Mouse (Mus musculus) neural tube, embryonic 14.5 days (tissue): ENCODE measurements around the gene 4930522H14Rik. TPM values are rescaled to one million over a fixed set of nuclear protein-coding genes. Genes with fewer than 3 reads are reported as not detected.
A peak's percentile ranks its signal among the peaks of the same experiment; 100 is the strongest.

Source experiments
- ATAC-seq: fragments of 200-750 bp; cut with Nextera tagmentation; 2 replicates; pipeline ENCODE4 v1.8.0; 2017; ENCODE audit warnings: low read depth, mild to moderate bottlenecking, moderate TSS enrichment, moderate library complexity
- H3K27ac ChIP-seq: fragments of 300-500 bp; sonication (generic); 2 replicates; pipeline ENCODE4 v1.5.1; 2014; ENCODE audit warnings: low read depth, mild to moderate bottlenecking, control low read depth, low read length, moderate library complexity, mixed read lengths
- H3K27me3 ChIP-seq: fragments of 300-500 bp; sonication (generic); 2 replicates; pipeline ENCODE4 v1.6.1; 2014; ENCODE audit warnings: low read length; ENCODE audit not compliant: control insufficient read depth, insufficient read depth
- H3K36me3 ChIP-seq: fragments of 300-500 bp; sonication (generic); 2 replicates; pipeline ENCODE4 v1.6.1; 2014; ENCODE audit warnings: low read length, mixed read lengths; ENCODE audit not compliant: control insufficient read depth, insufficient read depth
- H3K4me1 ChIP-seq: fragments of 300-500 bp; sonication (generic); 2 replicates; pipeline ENCODE4 v1.6.1; 2014; ENCODE audit warnings: low read length; ENCODE audit not compliant: control insufficient read depth, insufficient read depth
- H3K4me2 ChIP-seq: fragments of 300-500 bp; sonication (generic); 2 replicates; pipeline ENCODE4 v1.6.1; 2014; ENCODE audit warnings: mild to moderate bottlenecking, low read depth, low read length, control low read depth
- H3K4me3 ChIP-seq: fragments of 300-500 bp; sonication (generic); 2 replicates; pipeline ENCODE4 v1.5.1; 2014; ENCODE audit warnings: low read depth, low read length, control low read depth, mixed read lengths
- H3K9ac ChIP-seq: fragments of 300-500 bp; sonication (generic); replicated peaks from 2 replicates; pipeline ENCODE4 v1.6.1; 2014; ENCODE audit warnings: low read depth, mild to moderate bottlenecking, control low read depth, low read length, mixed read lengths
- H3K9me3 ChIP-seq: fragments of 300-500 bp; sonication (generic); 2 replicates; pipeline ENCODE4 v1.6.1; 2016; ENCODE audit warnings: low read length; ENCODE audit not compliant: control insufficient read depth
- whole genome bisulfite sequencing: fragments of 180-500 bp; shearing (Covaris S2); extraction: QIAGEN DNeasy Blood & Tissue Kit; methylation state at CpG from one replicate; pipeline ENCODE4 v1.1.7; 2014; 5-methylcytosine and 5-hydroxymethylcytosine counted together
- polyA plus RNA-seq: library from polyadenylated mRNA; unstranded; fragments of >200 nt; fragmentation: Nextera tagmentation; extraction: Ambion mirVana; gene quantifications from 2 replicates; pipeline ENCODE4 v1.2.1, GENCODE M21; 2014

The 4930522H14Rik gene
- polyA plus RNA-seq, 1 experiment from 2014 or later = not detected

DNA sequence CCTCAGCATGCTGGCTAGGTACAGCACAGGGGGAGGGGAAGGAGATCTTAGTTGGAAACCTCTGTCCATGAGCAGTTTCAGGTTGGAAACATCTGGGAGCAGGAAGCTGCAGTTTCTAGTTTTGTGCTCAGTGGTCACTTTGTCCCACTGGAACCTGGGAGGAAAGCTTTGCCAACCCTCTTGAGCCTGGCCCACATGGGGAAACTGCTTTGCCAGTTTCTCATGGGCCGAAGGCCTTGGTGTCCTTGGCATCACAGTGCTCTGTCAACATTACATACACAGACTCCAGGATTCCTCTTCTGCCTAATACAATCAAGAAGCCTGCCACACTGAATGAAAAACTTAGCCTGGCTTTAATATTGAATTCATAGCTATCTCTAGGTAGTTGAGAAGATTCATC, 48.4 kb downstream of the 4930522H14Rik start:
- Histone ChIP-seq H3K9ac (no peak overlapping the region), H3K27me3 (no peaks in the 10 kb centered on the region), H3K27ac (no peak overlapping the region), H3K4me3 (no peak overlapping the region), H3K36me3 (no peaks in the 10 kb centered on the region), H3K4me2 (no peak overlapping the region), H3K9me3 (no peaks in the 10 kb centered on the region), H3K4me1 (no peaks in the 10 kb centered on the region)
- no peak for ATAC-seq
- 93% methylated on average over 1 of the region's 1 CpGs for WGBS

DNA sequence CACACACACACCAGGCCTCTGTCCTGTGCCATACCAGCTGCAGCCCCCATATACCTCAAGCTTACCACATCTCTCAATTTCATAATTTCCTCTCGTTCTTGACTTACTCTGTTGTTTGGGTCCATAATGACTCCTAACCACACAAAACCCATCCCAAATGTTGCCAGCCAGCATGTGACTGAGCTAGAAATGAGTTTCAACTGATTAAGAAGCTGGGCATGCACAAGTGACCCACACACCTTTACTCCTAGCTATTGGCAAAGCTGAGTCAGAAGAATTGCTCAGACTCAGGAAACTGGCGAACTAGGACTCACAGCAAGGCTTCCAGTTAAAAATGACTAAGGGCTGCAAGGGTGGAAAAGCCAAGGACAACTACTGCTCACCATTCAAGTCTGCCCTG, 49.7 kb downstream of the 4930522H14Rik start:
- no peaks in the 10 kb centered on the region for H3K27me3 ChIP-seq
- no peak overlapping the region for H3K4me3 ChIP-seq
- H3K36me3 ChIP-seq = no peaks in the 10 kb centered on the region
- no peak overlapping the region for H3K4me2 ChIP-seq
- H3K27ac ChIP-seq = no peak overlapping the region
- no peak for ATAC-seq
- H3K9ac ChIP-seq = no peak overlapping the region
- 89% methylated on average over 2 of the region's 2 CpGs for WGBS
- no peaks in the 10 kb centered on the region for H3K9me3 ChIP-seq
- no peaks in the 10 kb centered on the region for H3K4me1 ChIP-seq

DNA sequence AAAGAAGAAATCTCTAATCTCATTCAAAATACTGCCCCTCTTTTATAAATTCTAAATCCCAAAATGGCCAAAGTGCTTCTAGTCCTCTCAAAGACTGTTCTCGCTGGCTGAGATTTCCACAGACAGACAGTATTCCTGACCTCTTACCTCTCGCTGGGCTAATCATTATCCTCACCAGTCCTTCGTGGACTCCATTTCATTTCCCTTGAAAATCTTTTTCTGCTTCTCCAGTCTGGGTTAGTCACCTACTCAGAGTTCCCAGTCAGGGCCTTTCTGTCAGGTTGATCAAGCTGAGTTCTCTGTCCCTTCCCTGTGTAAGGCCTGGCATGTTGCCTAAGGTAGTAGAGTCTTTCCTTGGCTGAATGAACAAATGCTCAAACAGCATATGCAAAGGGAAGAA, 53.6 kb downstream of the 4930522H14Rik start:
- no peak overlapping the region for H3K9ac ChIP-seq
- H3K4me2 ChIP-seq = no peak overlapping the region
- no peaks in the 10 kb centered on the region for H3K9me3 ChIP-seq
- H3K4me1 ChIP-seq = peaks cover 8% of the 10 kb centered on the region
- ATAC-seq = no peak
- 92% methylated on average over 3 of the region's 3 CpGs for WGBS
- no peak overlapping the region for H3K27ac ChIP-seq
- H3K4me3 ChIP-seq = no peak overlapping the region
- no peaks in the 10 kb centered on the region for H3K36me3 ChIP-seq
- peaks cover 2% of the 10 kb centered on the region; the same call in 1 of the 2 replicates for H3K27me3 ChIP-seq

DNA sequence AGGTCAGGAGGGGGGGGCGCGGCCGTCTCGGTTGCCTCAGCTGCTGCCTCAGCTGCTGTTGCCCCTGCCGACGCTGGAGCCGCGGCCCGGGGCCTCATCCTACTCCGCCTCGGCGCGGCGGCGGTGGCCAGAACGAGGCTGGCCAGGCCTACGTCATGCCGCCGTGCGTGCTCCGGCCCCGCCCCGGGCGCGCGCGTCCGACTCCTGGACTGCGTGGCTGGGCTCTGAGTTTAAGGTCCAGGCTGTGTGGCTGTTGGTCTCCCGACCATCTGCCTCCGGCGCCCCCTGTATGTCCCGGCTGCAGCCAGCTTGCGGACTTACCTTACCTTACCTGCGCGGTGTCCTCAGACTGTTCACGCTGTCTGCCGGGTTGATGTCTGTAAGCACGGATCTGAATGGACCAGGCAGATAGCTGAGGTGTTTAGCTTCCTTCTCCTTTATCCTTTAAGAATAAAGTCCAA, 54.5 kb downstream of the 4930522H14Rik start:
- peaks cover 2% of the 10 kb centered on the region; the same call in 1 of the 2 replicates for H3K27me3 ChIP-seq
- WGBS = 0% methylated on average over 27 of the region's 39 CpGs
- peak overlapping the region; percentile 96 for H3K27ac ChIP-seq
- peaks cover 8% of the 10 kb centered on the region for H3K4me1 ChIP-seq
- H3K9me3 ChIP-seq = no peaks in the 10 kb centered on the region
- no peaks in the 10 kb centered on the region for H3K36me3 ChIP-seq
- peak overlapping the region; percentile 74 for H3K4me2 ChIP-seq
- peak overlapping the region; percentile 94 for H3K4me3 ChIP-seq
- peak; percentile 99 for ATAC-seq
- peak overlapping the region; percentile 98 for H3K9ac ChIP-seq

DNA sequence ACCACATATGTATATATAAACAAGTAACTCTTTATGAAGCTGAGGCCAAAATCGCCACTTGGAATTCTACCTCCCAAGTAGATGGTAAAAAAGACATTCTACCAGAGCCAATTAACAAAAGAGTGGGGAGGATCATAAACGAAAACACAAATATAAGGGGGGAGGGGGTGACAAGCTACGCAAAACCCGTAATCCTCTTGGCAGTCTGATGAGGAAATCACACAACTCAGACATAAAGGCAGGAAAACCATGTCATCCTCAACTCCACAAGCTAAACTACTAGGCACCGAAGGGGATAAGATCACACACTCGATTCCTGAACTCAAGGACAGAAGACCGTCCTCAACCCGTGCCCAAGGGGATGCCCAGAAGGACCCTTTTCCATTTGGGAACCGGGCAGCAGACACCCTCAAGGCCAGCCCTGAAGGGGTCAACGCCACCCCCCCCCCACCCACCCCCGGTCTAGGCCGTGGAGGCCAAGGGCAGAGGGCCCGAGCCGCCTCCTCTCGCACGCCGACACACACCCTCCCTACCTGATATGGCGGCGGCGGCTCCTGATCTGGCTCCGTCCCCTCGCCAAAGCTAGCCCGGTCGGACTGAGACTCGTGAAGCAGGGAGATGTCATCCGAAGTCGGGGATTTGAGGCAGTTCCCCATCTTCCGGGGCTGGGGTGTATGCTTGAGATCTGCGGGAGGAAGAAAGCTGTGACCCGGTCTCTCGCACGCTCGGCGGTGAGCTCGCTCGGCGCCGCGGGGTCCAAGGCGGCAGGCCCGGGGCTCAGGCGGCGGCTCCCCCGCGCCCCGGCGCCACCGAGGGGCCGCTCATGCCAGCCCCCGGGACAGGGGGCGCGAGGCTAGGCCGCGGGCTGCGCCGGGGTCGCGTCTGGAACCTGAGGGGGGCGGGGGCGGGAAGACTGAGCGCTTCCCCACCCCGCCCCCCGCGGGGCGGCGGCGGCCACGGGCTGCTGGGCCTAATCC, 55.2 kb downstream of the 4930522H14Rik start:
- no peaks in the 10 kb centered on the region for H3K36me3 ChIP-seq
- peak overlapping the region; percentile 74 for H3K4me2 ChIP-seq
- peak overlapping the region; percentile 94 for H3K4me3 ChIP-seq
- peaks cover 2% of the 10 kb centered on the region; the same call in 1 of the 2 replicates for H3K27me3 ChIP-seq
- H3K4me1 ChIP-seq = peaks cover 8% of the 10 kb centered on the region
- H3K9ac ChIP-seq = peak overlapping the region; percentile 98
- ATAC-seq = peak; percentile 83
- peak overlapping the region; percentile 96 for H3K27ac ChIP-seq
- H3K9me3 ChIP-seq = no peaks in the 10 kb centered on the region
- WGBS = under 1% methylated on average over 39 of the region's 68 CpGs

DNA sequence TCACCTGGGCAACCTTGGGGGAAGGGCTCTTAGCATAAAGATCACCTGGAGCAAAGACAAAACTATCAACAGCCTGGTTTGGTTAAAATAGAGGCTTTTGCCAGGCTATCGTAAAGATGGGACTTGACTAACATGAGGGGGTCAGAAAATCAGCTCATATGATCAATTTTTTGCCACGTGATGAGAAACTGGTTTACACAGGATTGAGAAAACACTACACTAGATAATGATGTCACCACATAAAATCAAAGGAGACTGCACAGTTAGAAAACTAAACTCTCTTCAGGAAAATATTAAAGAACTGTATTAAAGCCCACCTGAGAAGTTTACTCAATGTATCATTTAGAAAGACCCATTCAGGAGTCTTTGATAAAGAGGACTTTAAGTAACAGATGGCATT, 56.0 kb downstream of the 4930522H14Rik start:
- no peaks in the 10 kb centered on the region for H3K9me3 ChIP-seq
- H3K27me3 ChIP-seq = peaks cover 2% of the 10 kb centered on the region; the same call in 1 of the 2 replicates
- peak overlapping the region; percentile 94 for H3K4me3 ChIP-seq
- no peak overlapping the region; the same call in 1 of the 2 replicates for H3K9ac ChIP-seq
- ATAC-seq = no peak
- H3K36me3 ChIP-seq = no peaks in the 10 kb centered on the region
- H3K4me1 ChIP-seq = peaks cover 8% of the 10 kb centered on the region
- H3K4me2 ChIP-seq = peak overlapping the region; percentile 74
- 56% methylated on average over 2 of the region's 2 CpGs for WGBS
- H3K27ac ChIP-seq = no peak overlapping the region

DNA sequence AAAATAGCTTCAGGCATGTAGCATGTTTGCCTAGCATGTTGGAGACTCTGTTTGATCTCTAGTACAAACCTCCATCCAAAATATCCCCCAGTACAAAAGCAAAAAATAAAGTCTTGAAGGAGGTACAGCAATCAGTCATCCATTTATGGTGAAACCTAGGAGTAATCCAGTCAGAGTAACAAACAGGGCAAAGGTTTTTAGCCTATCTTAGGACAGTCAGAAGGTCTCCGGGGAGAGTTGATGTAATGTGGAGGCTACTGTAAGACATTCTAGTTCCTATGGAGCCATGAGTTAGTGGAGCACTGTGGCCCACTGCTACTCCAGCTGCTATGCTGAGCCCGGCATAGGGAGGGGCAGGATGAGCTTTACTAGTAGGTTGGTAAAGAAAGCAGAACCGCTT, 58.5 kb downstream of the 4930522H14Rik start:
- Histone ChIP-seq H3K9ac (no peak overlapping the region), H3K27ac (no peak overlapping the region), H3K27me3 (peaks cover 2% of the 10 kb centered on the region; the same call in 1 of the 2 replicates), H3K4me1 (peaks cover 8% of the 10 kb centered on the region), H3K4me3 (no peak overlapping the region), H3K4me2 (no peak overlapping the region), H3K36me3 (no peaks in the 10 kb centered on the region), H3K9me3 (no peaks in the 10 kb centered on the region)
- ATAC-seq = no peak
- WGBS = 94% methylated on average over 3 of the region's 3 CpGs

DNA sequence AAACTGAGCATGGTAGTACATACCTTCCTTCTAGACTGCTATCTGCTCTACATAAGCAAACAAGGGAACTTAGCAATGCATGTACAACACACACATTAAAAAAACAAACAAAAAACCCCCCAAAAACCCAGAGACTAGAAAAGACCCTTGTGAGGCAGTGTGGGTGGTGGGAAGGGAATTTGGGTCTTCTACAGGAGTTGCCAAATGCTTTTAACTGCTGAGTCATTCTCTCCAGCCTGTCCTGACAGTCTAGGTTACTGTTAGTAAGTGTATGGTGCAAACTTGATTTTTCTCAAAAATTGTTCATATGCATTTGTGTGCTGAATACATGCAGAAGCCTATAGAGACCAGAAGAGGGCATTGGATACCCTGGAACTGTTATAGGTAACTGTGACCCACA, 59.5 kb downstream of the 4930522H14Rik start:
- peaks cover 2% of the 10 kb centered on the region; the same call in 1 of the 2 replicates for H3K27me3 ChIP-seq
- no peak overlapping the region for H3K27ac ChIP-seq
- H3K36me3 ChIP-seq = no peaks in the 10 kb centered on the region
- no peak for ATAC-seq
- no peak overlapping the region for H3K4me3 ChIP-seq
- no peak overlapping the region for H3K9ac ChIP-seq
- H3K4me1 ChIP-seq = peaks cover 8% of the 10 kb centered on the region
- H3K9me3 ChIP-seq = no peaks in the 10 kb centered on the region
- no peak overlapping the region for H3K4me2 ChIP-seq

DNA sequence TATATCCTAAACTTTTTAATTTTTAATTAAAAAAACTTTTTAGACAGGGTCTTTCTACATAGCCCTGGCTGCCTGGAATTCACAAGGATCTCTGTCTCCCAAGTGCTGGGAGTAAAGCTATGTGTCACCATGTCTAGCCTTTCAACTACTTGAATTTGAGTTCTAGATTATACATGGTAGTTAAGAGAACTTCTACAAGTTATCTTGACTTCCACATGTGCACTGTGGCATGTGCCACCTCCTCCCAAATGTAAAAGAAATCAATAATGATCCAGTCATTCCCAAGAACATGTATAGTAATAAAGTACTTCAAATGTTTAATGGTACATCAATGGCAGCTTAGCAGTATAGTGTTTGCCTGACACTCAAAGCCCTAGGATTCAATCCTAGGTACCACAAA, 63.4 kb downstream of the 4930522H14Rik start:
- H3K4me1 ChIP-seq = no peaks in the 10 kb centered on the region
- no peak for ATAC-seq
- no peak overlapping the region for H3K4me3 ChIP-seq
- H3K4me2 ChIP-seq = no peak overlapping the region
- no peak overlapping the region for H3K27ac ChIP-seq
- no peaks in the 10 kb centered on the region for H3K36me3 ChIP-seq
- no peak overlapping the region for H3K9ac ChIP-seq
- H3K9me3 ChIP-seq = no peaks in the 10 kb centered on the region
- H3K27me3 ChIP-seq = no peaks in the 10 kb centered on the region
